Mouse (Mus musculus): Measurements from ENCODE around the gene Acyp2. TPM values are rescaled to one million over a fixed set of nuclear protein-coding genes. Genes with fewer than 3 reads are reported as not detected.

Gene Acyp2
- total and polyA plus RNA-seq, 3 experiments, result 7.9 to 29.0 TPM; not detected in 1

- Histone ChIP-seq H3K36me3 (ENCODE audit: control insufficient read depth in 1 of 2, insufficient read depth in 2 of 2, low read length in 2 of 2) (peaks cover 0 to 30% of the 10 kb centered on the region in 2 experiments; a peak in 2 of 4 replicates), H3K27me3 (ENCODE audit: control insufficient read depth in 1 of 2, insufficient read depth in 2 of 2, low read length in 2 of 2) (no peaks in the 10 kb centered on the region)
Measured at GRCm38 (mm10) chr11:30609247-30609646, 40.1 kb downstream of the Acyp2 start.

GRCm38 (mm10) chr11:30607587-30608518 is 41.5 kb downstream of the Acyp2 start:
- TF ChIP-seq BHLHE40 (IDR thresholded peaks at IDR 0.05; ENCODE audit: borderline replicate concordance, low read depth, low read length), result peak; percentile 65
- no peak for TF ChIP-seq ZMIZ1 (IDR thresholded peaks at IDR 0.05; ENCODE audit: low read depth, low read length)
- TF ChIP-seq MYC (IDR thresholded peaks at IDR 0.05; ENCODE audit: low read depth, low read length), result peak; percentile 29; the same call in 1 of the 2 replicates
- TF ChIP-seq RCOR1 (IDR thresholded peaks at IDR 0.05; ENCODE audit: low read depth, low read length), result no peak; the same call in 1 of the 2 replicates
- 0 out of 2 replicates have a peak, but pooled peaks have one; percentile 40 for TF ChIP-seq HCFC1 (IDR thresholded peaks at IDR 0.05; ENCODE audit: low read depth, low read length)
- TF ChIP-seq SIN3A (IDR thresholded peaks at IDR 0.05; ENCODE audit: low read length), result peak; percentile 73
- peak; percentile 75 for TF ChIP-seq ETS1 (IDR thresholded peaks at IDR 0.05; ENCODE audit: low read depth, low read length)
- TF ChIP-seq ZKSCAN1 (IDR thresholded peaks at IDR 0.05; ENCODE audit: low read depth, low read length), result peak; percentile 51; the same call in 1 of the 2 replicates
- TF ChIP-seq ZC3H11A (IDR thresholded peaks at IDR 0.05; ENCODE audit: low read depth, low read length), result no peak
- no peak for TF ChIP-seq TBP (IDR thresholded peaks at IDR 0.05; ENCODE audit: low read depth, low read length)
- peak; percentile 44 for TF ChIP-seq GATA1 (IDR thresholded peaks at IDR 0.05; ENCODE audit: low read depth, low read length)
- peak; percentile 67 for TF ChIP-seq USF1 (IDR thresholded peaks at IDR 0.05; ENCODE audit: low read depth, low read length)
- no peak for TF ChIP-seq CHD2 (IDR thresholded peaks at IDR 0.05; ENCODE audit: low read length)
- 0 out of 2 replicates have a peak, but pooled peaks have one; percentile 19 for TF ChIP-seq MAFK (IDR thresholded peaks at IDR 0.05; ENCODE audit: borderline replicate concordance, low read depth, low read length)
- peak; percentile 52 to 78; a peak in 3 of 4 replicates for TF ChIP-seq EP300 (IDR thresholded peaks at IDR 0.05; ENCODE audit: low read depth in 1 of 2, low read length in 2 of 2)
- TF ChIP-seq E2F4 (IDR thresholded peaks at IDR 0.05; ENCODE audit: borderline replicate concordance, low read depth, low read length), result no peak
- TF ChIP-seq USF2 (IDR thresholded peaks at IDR 0.05; ENCODE audit: borderline replicate concordance in 1 of 2, insufficient read depth in 1 of 2, low read depth in 1 of 2, low read length in 2 of 2), result no peak
- TF ChIP-seq TCF12 (IDR thresholded peaks at IDR 0.05; ENCODE audit: low read depth, low read length), result peak; percentile 63; the same call in 1 of the 2 replicates
- TF ChIP-seq MXI1 (IDR thresholded peaks at IDR 0.05; ENCODE audit: low read depth, low read length), result peak; percentile 56; the same call in 1 of the 2 replicates
- peak; percentile 57 for TF ChIP-seq MAX (IDR thresholded peaks at IDR 0.05; ENCODE audit: low read length)
- DNase-seq (ENCODE audit: low read depth, low spot score), result peak; percentile 32
- Histone ChIP-seq H3K27ac (ENCODE audit: control insufficient read depth, low read depth, low read length) (peak overlapping the region; percentile 35; the same call in 1 of the 2 replicates), H3K9me3 (replicated peaks; ENCODE audit: insufficient read depth, low read length) (no peaks in the 10 kb centered on the region), H3K4me3 (ENCODE audit: control insufficient read depth in 1 of 2, insufficient read depth in 1 of 2, low read depth in 2 of 2, low read length in 2 of 2) (no peak overlapping the region), H3K36me3 (ENCODE audit: control insufficient read depth in 1 of 2, insufficient read depth in 2 of 2, low read length in 2 of 2) (peaks cover 0 to 25% of the 10 kb centered on the region in 2 experiments; a peak in 2 of 4 replicates), H3K4me1 (ENCODE audit: control insufficient read depth in 1 of 2, insufficient read depth in 2 of 2, low read length in 2 of 2) (peaks cover 14 to 39% of the 10 kb centered on the region in 2 experiments), H3K27me3 (ENCODE audit: control insufficient read depth in 1 of 2, insufficient read depth in 2 of 2, low read length in 2 of 2) (no peaks in the 10 kb centered on the region), H3K9ac (ENCODE audit: control insufficient read depth, low read depth, low read length, poor library complexity, severe bottlenecking) (no peak overlapping the region), H3K79me2 (ENCODE audit: control insufficient read depth, insufficient read depth, low read length, poor library complexity) (no peaks in the 10 kb centered on the region)

More at GRCm38 (mm10) chr11:30609247-30609646, 40.1 kb downstream of the Acyp2 start:
- no peak overlapping the region for H3K4me3 ChIP-seq (ENCODE audit: control insufficient read depth in 1 of 2, insufficient read depth in 1 of 2, low read depth in 2 of 2, low read length in 2 of 2)
- peak; percentile 93 for TF ChIP-seq MAFK (IDR thresholded peaks at IDR 0.05; ENCODE audit: borderline replicate concordance, low read depth, low read length)
- no peak for TF ChIP-seq CHD1 (IDR thresholded peaks at IDR 0.05; ENCODE audit: low read depth, low read length)
- H3K9ac ChIP-seq (ENCODE audit: control insufficient read depth, low read depth, low read length, poor library complexity, severe bottlenecking), result no peak overlapping the region
- H3K4me1 ChIP-seq (ENCODE audit: control insufficient read depth in 1 of 2, insufficient read depth in 2 of 2, low read length in 2 of 2), result peaks cover 23 to 40% of the 10 kb centered on the region in 2 experiments
- no peak for DNase-seq (ENCODE audit: low read depth, low spot score)
- H3K27ac ChIP-seq (ENCODE audit: control insufficient read depth, low read depth, low read length), result no peak overlapping the region
- H3K79me2 ChIP-seq (ENCODE audit: control insufficient read depth, insufficient read depth, low read length, poor library complexity), result no peaks in the 10 kb centered on the region
- H3K9me3 ChIP-seq (replicated peaks; ENCODE audit: insufficient read depth, low read length), result no peaks in the 10 kb centered on the region

Measured in MEL (cell line).